Mouse (Mus musculus) Muller cell, postnatal 12 days (primary cell): ENCODE measurements around the gene 1110051M20Rik.

ENCODE experiments used
- DNase-seq: peaks from one replicate; pipeline ENCODE4 v3.0.0-alpha.2; 2015; ENCODE audit errors: inconsistent ontology term

1110051M20Rik gene

DNA sequence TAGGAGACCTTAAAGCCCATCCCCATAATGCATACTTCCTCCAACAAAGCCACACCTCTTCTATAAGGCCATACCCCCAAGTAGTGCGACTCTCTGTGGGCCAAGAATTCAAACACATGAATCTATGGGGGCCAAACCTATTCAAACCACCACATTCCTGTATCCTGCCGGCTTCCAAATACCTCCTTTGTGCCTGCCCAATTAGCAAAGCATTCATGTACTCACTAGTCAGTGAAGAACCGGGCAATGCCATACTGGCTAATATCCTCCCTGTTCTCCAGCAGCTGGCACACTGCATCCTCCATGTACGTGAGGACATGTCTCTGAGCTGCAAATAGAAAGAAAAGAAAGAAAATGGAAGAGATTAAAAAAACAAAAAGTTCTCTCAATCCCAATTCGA is 22.9 kb downstream of the 1110051M20Rik start:
- DNase-seq = peak; percentile 76

DNA sequence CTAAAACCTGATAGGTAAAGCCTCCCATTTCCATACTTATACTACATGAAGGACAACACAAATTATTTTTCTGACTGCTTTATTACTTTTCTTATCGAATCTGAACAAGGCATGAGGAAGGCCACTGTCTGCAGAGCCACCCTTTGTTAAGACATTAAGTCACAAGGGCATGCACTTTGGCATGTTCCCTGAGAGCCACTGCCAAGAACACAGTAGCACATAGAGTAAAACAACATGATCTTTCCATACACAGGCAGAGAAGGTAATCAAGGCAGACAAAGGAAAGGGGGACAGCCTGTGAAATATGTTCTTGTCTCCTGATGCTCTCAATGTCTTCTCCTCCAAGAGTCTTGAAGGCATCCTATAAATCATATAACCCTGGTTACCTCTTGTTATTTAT is 30.7 kb downstream of the 1110051M20Rik start:
- no peak for DNase-seq

DNA sequence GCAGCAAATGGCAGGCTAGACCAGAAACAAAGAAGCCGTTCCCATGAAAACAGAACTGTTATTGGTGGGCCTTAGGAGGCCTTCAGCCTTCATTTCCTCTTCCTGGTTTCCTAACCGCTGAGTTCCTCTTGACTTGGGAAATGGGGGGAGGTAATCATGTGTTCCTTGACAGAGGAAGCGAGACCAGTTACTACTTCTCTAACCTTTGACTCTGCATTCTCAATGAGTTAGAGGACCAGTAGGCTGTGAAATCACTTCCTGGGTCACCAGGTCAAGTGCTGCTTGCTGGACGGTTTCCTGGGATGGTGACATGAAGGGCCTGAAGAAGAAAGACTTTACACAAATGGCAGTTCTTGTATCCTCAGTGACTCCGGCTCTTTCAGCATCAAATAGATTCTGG is 32.1 kb downstream of the 1110051M20Rik start:
- no peak for DNase-seq

DNA sequence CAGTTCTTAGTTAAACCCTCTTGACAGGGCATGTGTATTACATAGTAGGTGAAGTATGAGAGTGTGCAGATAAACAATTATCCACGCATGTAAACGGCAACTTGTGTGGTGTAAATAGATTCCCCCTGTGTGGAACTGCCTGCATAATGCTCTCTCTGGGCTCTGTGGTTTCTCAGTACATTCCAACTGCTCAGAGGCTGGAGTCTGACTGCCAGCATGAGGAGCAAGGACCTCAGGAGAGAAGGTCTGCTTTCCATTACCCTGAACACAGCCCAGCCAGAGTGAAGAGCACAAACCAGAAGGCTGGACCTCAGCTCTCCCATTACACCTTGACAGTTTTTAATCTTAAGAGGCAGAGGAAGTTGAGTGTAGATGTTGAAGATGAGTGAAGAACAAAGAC is 33.0 kb downstream of the 1110051M20Rik start:
- DNase-seq = peak; percentile 69

DNA sequence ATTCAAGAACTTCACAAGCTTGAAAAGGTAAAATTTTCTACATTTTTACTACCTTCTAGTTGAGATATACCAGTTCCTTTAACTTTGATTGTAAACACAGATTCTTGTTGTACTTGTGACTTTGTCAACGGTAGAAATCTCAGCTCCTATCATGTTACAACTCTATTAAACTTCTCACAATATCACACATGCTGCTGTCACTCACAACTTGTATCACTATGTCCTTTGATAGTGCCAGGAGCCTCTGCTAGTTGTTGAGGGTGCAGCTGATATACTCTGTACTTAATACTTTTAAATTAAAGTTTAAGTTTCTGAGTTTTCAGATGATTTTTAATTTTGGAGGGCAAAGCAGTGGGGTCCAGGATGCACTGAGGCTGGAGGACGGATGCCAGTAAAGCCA is 36.5 kb downstream of the 1110051M20Rik start:
- no peak for DNase-seq

DNA sequence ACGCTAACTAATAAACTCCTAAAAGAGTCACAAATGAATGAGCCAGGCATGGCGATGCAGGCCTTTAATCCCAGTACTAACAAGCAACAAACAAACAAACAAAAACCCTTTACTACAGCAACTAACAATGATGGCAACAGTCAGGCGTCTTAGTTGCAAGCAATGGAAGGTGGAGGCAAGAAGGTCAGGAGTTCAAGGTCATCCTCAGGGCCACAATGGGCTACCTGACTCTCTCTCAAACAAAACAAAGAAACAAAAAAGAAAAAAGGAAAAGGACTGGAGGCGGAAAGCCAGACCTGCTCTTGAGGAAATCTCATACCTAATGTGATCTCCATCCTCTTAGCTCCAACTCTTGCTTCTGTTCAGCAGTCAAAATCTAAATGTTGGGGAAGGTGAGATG is 39.4 kb downstream of the 1110051M20Rik start:
- no peak for DNase-seq

DNA sequence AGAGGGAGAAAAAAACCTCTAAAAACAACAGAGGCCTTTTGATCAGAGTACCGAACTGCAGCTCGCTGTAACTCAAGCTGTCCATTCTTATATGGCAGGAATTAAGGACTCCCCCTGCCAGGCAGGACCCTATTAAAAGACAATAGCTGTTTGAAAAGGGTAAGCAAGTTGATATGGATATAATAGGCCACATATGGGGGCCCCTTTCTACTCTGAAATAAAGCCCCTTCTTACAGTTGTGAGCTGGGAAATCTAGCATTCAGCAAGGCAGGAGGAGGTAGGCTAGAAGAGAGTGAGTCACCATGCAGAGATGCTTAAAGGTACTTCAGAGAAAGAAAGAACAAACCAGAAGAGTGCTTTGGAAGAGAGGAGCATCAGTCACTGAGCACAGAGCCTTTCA is 44.8 kb downstream of the 1110051M20Rik start:
- DNase-seq = peak; percentile 52

DNA sequence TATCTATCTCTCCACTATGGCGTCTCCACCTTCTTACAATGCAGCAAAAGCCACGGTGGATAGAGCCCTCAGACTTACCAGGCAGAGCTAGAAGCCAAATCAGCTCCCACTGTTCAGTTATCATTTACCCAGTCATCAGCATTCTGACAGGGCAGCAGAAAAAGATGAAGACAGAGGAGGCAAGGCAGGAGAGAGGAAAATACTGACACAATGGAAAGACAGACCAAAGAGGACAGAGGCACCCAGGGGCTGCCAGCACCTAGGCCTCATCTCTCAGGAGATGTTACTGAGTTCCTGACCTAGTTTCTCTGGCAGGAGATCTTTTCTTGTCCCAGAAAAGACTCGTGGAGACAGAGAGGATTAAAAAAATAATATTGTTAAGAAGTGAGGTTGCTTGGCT is 45.3 kb downstream of the 1110051M20Rik start:
- no peak for DNase-seq

DNA sequence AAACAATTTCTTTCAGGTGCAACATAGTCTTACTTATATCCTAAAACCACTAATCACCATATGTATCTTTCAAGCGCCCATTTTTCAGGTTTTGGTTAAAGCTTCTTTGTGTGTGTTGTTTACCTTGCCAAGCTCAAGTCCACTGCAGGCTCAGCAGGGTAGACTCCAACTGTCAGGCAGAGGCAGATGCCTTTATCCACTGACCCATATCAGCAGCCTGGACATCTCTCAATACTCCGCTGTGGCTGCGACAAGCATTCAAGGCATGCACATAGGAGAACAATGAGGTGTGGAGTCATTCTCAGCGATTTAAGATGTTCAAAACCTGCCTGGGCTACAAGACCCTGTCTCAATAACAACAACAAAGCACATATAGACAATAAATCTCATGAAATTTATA is 50.4 kb downstream of the 1110051M20Rik start:
- peak; percentile 79 for DNase-seq

DNA sequence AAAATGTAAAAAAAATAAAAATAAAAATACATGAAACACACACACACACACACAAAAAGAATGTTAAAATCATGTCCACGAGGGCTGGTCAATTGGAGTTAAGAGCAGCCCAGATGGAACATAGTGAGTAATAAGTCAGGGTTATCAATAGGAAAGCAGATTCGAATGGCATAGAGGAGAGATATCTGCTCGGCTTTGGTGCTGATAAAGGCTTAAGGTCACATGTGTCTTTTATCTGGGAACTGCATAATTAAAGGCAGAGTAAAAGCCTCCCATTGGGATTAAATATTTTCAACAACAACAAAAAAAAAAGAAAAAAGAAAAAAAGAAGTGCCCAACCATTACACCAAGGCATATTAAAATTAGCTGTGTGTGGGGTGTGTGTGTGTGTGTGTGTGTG is 55.8 kb downstream of the 1110051M20Rik start:
- DNase-seq = no peak

DNA sequence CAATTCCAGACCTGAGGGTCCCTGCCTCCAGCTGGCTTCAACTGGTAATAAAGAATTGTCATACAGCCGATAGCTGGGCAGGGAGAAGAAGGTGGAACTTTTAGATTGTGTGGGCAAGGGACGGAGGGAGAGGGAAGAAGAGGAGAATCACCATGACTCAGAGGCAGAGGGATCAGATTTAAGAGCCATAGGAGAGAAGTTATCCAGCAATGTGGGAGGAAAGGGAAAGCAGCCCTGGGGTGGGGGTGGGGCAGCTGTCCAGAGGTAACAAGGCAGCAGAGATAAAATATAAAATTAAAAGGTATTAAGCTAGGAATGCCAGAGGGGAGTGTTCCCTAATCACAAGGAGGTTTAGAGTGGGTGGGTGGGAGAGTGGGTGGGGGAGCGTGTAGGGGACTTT is 56.2 kb downstream of the 1110051M20Rik start:
- no peak for DNase-seq

DNA sequence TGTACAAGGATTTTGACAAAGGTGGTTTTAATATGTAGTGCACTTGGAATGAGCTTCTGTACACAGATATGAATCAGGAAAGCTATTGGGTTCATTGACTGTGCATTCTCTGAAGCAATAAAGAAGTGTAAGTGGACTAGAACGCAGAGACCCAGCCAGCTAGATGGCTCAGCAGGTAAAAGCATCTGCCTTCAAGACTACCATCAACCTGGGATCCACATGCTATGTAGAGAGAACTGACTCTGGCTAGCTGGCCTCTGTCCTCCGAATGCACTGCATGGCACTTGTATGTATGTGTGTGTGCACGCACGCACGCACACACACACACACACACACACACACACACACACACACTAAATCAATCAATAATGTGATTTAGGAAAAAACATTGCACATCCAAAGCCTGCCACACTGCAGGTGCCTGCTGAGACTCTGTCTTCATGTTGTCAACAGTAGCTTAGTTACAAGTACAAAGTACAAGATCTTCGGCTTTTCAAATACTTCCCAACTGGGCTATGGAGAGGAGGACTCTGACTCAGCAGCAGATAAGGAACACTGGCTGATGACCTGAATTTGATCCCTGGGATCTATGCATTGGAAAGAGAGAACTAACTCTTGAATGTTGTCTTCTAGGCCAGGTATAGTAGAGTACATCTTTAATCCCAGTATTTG is 57.1 kb downstream of the 1110051M20Rik start:
- no peak for DNase-seq

DNA sequence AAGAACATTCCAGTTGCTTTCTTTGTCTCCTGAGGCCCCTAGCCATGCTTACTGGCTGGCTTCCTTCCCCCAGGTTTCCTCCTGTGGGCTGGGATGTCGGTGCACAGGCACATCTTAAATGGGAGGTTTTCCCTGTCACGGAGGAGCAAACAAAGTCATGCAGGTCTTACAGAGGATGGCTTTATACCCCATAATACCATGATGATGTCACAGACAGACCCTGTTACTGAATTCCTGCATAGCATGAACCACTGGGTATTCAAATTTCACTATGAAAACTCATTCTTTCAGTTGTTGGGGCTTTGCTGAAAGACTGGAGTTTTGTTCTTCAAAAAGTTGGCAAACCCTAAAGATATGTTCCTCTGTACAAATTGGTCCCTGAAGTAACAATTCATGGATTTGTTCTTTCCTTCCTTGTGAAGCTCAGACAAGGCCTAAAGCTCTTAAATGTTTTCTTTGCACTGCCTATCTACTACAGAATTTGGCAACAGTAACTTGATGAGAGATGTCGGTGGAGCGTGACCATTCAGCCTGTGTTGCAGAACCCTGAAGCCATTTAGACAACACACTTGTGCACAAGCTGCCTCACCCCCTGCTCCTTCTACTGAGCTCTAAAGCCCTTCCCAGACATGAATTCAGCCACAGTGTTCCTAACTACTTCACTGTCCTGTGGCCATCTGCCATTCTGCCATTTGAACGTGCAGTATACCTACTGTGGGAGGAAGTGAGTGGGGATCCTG is 57.8 kb downstream of the 1110051M20Rik start:
- peak; percentile 46 for DNase-seq

DNA sequence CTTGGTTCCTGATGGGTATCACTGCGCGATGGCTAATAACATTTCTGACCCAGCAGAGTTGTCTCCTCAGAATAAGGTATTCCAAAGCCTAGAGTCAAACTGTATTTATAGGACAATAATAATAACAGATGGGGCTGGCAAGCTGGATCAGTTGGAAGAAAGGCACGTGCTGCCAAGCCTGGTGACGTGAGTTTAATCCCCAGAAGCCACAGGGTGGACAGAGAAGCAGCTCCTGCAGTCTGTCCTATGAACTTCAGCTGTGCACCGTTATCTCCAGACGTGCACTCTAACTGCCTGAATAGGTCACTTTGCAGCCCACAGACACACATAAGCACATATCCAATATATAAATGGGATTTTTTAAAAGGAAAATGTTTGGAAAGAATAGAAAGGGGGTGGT is 61.2 kb downstream of the 1110051M20Rik start:
- DNase-seq = no peak

DNA sequence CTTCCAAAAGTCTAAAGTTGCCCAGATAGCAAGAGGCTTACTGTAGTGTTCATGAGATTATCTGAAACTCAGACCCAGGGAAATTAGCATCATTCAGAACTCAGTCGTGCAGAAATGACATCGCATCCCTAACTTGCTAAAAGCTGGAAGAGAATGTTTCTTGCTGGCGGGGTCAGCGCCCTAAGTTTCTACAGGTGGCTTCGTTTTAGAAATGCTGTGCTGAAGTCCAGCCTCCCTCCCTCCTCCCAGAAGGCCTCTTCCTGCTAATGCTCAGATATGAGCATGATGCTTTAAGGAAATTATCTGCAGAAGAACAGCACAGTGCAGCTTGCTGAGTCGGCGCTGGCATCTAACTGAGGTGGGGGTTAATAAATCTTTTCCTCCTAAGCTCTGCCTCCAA is 67.5 kb downstream of the 1110051M20Rik start:
- no peak for DNase-seq

DNA sequence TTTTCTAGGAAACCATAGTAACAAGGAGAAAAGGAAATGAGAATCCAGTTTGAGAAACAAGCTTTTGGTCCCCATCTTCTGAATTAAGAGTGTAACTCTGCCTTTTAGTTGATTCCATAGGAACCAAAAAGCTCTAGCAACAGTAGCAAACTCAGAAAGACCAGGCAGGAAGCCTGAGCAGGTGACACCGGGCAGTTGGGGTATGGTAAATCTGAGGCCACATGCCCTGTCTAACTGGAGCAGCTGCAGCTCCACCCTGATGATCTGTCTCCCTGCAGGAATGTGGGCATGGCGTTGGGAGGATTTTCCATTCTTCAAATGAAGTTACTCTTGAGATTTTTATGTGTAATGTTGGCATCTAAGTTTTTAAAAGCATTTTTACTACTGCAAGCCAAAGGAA is 74.2 kb downstream of the 1110051M20Rik start:
- no peak for DNase-seq

DNA sequence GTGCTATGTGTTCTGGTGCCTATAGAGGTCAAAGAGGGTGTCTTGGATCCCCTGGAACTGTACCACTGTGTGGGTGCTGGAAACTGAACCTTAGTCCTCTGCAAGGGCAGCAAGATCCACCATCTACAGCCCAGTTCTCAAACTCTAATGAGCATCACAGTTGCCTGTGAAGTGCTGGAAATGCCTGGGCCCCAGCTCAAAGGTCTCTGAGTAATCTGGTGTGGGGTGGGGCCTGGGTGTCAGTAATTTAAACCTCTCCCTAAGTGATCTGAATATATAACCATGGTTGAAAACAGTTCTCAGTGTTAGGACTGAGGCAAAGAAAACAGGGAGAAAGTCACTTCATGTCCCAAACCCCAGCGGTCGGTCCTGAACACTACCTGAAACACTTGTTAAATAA is 81.2 kb downstream of the 1110051M20Rik start:
- DNase-seq = no peak

DNA sequence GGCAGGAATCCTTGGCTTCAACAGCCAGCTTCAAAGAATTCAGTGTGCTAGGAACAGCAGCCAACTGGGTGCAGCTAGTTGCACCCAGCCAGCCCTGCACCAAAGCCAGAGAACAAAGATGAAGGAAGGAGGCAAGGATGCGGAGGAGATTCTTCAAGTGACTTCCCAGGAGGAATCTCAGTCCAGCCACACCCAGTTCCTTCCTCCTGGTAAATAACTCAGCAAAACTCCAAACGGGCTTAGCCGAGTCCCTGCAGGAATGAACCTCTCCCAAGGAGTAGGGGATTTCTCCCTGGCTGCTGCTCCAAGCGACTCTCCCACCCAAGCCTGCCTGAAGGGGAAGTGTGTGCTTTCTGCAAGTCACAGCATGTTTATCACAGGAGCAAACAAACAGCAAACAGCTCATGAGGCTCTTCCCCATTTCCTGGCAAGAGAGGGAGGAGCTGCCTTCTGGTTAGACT is 83.4 kb downstream of the 1110051M20Rik start:
- DNase-seq = peak; percentile 71

DNA sequence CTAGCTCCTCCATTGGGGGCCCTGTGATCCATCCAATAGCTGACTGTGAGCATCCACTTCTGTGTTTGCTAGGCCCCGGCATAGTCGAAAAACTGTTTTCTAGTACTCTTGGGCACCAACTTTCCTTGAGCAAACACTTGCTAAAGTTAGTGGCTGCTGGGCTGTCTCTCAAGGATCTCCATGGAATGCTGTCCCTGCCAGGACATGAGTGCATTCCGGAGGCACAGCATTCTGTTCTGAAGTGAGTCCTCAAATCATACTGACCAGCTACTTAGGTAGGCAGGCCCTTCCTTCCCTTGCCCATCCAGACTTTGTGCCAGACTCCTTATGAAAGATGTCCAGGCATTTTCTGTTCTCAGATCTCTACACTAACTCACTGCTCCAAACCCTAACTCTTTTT is 88.7 kb downstream of the 1110051M20Rik start:
- no peak for DNase-seq

DNA sequence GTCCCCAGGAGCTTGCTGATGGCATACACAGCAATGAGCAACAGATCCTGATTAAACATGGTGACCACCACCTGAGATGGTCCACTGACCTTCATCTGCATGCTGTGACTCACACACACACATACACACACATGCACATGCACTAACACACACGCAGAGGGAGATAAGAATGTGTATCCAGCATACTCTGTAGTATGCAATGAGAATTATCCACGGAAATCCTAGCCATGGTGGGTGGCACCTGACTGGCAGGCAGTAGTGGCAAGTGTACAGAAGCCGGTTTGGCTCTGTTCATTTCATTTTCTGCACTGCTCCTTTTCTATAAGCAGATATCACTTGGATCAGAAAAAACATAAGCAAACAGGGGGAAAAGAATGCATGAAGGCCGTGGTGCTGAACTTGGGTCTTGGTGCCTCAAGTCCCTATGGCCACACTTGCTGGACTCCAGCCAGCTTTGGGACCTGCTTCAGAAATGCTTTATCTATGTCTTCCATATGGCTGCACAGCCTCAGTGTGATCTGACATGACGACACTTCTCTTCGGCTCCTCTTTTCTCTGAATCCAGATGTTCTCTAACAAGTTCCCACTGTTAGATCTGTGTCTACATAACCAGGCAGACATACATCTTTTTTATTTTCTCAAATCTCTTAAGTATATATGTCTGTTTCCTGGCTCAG is 89.6 kb downstream of the 1110051M20Rik start:
- no peak for DNase-seq

DNA sequence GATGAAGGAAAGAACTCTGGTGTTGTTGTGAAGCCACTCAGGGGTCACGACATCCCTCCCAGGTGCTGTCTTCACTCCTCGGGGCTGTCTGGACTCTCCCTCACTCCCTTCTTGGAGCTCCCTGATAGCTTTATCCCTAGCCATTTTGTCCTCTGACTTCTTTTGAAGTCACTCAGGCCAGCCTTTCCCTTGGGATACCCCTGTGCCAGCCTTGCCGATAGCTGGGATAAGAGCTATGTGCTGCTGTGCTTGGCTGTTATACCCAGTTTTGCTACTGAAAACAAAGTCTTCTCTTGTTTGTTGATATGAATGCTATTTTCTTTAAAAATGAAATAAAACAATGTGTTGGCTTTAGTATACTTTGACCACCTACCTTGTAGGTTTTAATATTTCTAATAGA is 90.7 kb downstream of the 1110051M20Rik start:
- no peak for DNase-seq

DNA sequence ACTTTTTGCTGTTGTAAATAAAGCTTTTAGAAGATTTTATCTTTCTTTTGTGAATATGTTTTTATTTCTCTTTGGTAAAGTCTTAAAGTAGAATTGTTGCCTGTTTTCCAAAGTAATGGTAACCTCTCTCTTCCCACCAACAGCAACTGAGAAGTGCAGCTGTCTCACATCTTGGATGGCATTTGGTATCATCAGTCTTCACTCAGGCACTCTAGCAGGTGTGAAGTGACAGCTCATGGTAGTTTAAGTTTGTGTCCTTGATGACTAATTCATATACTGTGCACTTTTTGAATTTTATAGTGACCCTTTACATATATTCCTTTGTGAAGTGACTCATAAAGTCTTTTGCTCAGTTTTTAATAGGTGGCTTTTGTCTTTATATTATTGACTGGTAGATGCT is 92.7 kb downstream of the 1110051M20Rik start:
- DNase-seq = no peak

DNA sequence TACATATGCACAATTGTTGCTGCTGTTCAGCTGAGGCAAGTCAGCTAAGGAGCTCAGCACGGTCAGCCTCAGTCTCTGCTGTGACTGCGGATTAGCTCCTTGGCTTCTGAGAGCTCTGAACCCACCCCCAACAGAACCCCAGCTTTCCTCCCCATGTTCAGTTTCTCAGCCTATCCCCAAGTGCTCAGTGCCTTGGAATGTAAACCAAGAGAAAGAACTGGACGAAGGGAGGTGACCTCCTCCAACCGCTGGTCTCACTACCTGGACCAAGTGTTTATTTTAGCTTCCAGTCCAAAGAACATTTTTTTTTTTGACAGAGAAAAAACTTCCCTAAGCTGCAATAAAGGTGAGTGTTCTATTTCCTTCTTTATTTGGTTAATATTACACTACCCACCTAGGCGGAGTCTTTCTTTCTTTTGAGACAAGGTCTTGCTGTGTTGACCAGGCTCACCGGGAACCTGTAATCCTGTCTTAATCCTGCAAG is 94.5 kb downstream of the 1110051M20Rik start:
- DNase-seq = no peak
